Mouse (Mus musculus) embryonic fibroblast, embryonic 13.5 days (primary cell): ENCODE measurements at regions not wholly inside any gene's neighbourhood (a gene's known extent, or its start where the extent isn't known, plus 50 kb on each side); places are given as distances from the start of the nearest gene placed in this dataset.
"Not testable (repeated sequence)": the region's sequence is repeated elsewhere in the genome, so short reads cannot be mapped to it uniquely, and the experiment has no call there.

ENCODE experiments used
- CTCF ChIP-seq: IDR thresholded peaks from 2 replicates; pipeline ENCODE4 v1.5.1; 2011; ENCODE audit warnings: mild to moderate bottlenecking, control low read depth, low read length, moderate library complexity, borderline replicate concordance; ENCODE audit not compliant: insufficient read depth
- POLR2A ChIP-seq: IDR thresholded peaks from 2 replicates; pipeline ENCODE4 v1.6.1; 2011; ENCODE audit warnings: low read depth, mild to moderate bottlenecking, control low read depth, low read length, moderate library complexity

DNA sequence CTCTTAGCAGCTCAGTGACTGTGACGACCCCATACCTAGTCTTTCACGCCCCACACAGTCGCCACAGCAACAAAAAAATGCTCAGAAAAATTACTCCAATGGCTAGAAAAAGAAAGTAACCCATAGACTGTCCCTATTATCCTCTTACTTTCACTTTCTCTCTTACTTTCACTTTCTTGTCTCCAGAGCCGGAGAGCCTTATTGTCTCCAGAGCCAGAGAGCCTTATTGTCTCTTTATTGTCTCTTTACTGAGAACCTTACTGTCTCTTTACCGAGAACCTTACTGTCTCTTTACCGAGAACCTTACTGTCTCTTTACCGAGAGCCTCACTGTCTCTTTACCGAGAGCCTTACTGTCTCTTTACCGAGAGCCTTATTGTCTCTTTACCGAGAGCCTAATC lies 119.2 kb downstream of the Tnfsf18 start:
- not testable (repeated sequence) for TF ChIP-seq CTCF, POLR2A
